ENCODE assay signal across 28 mouse cellular contexts in the genomic region with DNA sequence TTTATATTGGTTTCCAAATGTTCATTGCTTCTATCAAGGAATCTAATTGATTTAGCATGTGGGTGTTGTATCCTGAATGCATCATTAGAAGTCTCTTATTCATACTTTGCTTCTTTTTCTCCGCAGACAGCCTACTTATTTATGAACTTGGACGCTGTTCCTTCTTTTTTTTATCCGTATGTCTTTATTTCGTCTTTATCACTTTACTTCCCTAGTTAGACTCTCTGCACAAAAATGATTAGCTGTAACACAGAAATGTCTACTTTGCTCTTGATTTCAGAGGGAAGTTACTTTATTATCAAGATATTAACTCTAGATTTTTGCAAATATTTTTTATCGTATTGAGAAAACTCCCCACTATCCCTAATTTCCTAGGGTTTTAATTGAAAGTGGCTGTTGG.
"Had no signal": no experiment of that assay in that cellular context is flagged by ENCODE, and none has a peak within 500 bp of the region (broad histone marks: within the 10 kb centered on the region; RNA-seq: fewer than 3 reads in every experiment).

No protein-coding gene starts in this region.

- H3K9ac ChIP-seq: limb, embryonic 12.5 days; limb, embryonic 13.5 days; limb, embryonic 15.5 days; liver, embryonic 12.5 days; liver, embryonic 13.5 days; liver, embryonic 14.5 days; liver, embryonic 15.5 days; liver, postnatal 0 days; lung, embryonic 14.5 days; lung, embryonic 15.5 days; midbrain, embryonic 12.5 days; midbrain, embryonic 13.5 days; midbrain, embryonic 15.5 days; neural tube, embryonic 12.5 days had no signal

- H3K27ac ChIP-seq: limb, embryonic 10.5 days; limb, embryonic 12.5 days; limb, embryonic 13.5 days; limb, embryonic 15.5 days; liver, embryonic 12.5 days; liver, embryonic 13.5 days; liver, embryonic 14.5 days; liver, embryonic 15.5 days; lung, embryonic 15.5 days; macrophage; midbrain, embryonic 10.5 days; midbrain, embryonic 12.5 days; midbrain, embryonic 13.5 days; midbrain, embryonic 15.5 days; neural tube, embryonic 12.5 days had no signal

- H3K4me3 ChIP-seq: limb, embryonic 10.5 days; limb, embryonic 12.5 days; limb, embryonic 13.5 days; limb, embryonic 15.5 days; liver, embryonic 12.5 days; liver, embryonic 13.5 days; liver, embryonic 15.5 days; lung, embryonic 15.5 days; megakaryocyte, embryonic 14.5 days; midbrain, embryonic 10.5 days; midbrain, embryonic 12.5 days; midbrain, embryonic 13.5 days; midbrain, embryonic 15.5 days; myocyte; neural tube, embryonic 12.5 days had no signal

- H3K9me3 ChIP-seq: limb, embryonic 10.5 days; limb, embryonic 13.5 days; limb, embryonic 15.5 days; liver, embryonic 12.5 days; liver, embryonic 13.5 days; liver, embryonic 15.5 days; lung, embryonic 15.5 days; megakaryocyte, embryonic 14.5 days; midbrain, embryonic 10.5 days; midbrain, embryonic 12.5 days; midbrain, embryonic 13.5 days; midbrain, embryonic 15.5 days; neural tube, embryonic 12.5 days had no signal

- H3K27me3 ChIP-seq: limb, embryonic 12.5 days; limb, embryonic 13.5 days; limb, embryonic 15.5 days; liver, embryonic 12.5 days; liver, embryonic 13.5 days; liver, embryonic 15.5 days; lung, embryonic 15.5 days; megakaryocyte, embryonic 14.5 days; midbrain, embryonic 12.5 days; midbrain, embryonic 13.5 days; midbrain, embryonic 15.5 days; neural tube, embryonic 12.5 days had no signal

- DNase-seq: left cerebral cortex, postnatal 4 days; liver; liver, embryonic 13.5 days; liver, postnatal 0 days; lung, adult 18-20 months; lung, adult 2 months; lung, embryonic 14.5 days; lung, postnatal 10 days; lung, postnatal 14 days; lung, postnatal 36 days; lung, postnatal 4 days; midbrain, embryonic 14.5 days had no signal

- H3K36me3 ChIP-seq: limb, embryonic 10.5 days; limb, embryonic 12.5 days; limb, embryonic 13.5 days; limb, embryonic 15.5 days; liver, embryonic 12.5 days; liver, embryonic 13.5 days; liver, embryonic 15.5 days; lung, embryonic 15.5 days; midbrain, embryonic 10.5 days; midbrain, embryonic 12.5 days; midbrain, embryonic 15.5 days; neural tube, embryonic 12.5 days had no signal

- H3K4me1 ChIP-seq: limb, embryonic 10.5 days; limb, embryonic 12.5 days; limb, embryonic 13.5 days; limb, embryonic 15.5 days; liver, embryonic 12.5 days; liver, embryonic 13.5 days; liver, embryonic 15.5 days; lung, embryonic 15.5 days; megakaryocyte, embryonic 14.5 days; midbrain, embryonic 10.5 days; midbrain, embryonic 12.5 days; midbrain, embryonic 13.5 days; midbrain, embryonic 15.5 days; neural tube, embryonic 12.5 days had no signal
